Mouse (Mus musculus): ENCODE data around the gene Isx.

- TF ChIP-seq CTCF (IDR thresholded peaks at IDR 0.05; ENCODE audit: insufficient read depth, low read length) (no peak), POLR2A (IDR thresholded peaks at IDR 0.05; ENCODE audit: borderline replicate concordance, extremely low read depth, low read depth, low read length) (no peak)
Observed at GRCm38 (mm10) chr8:74891030-74891429, 18.1 kb downstream of the Isx start.
